9 mouse cellular contexts compared by ENCODE assay signal in the genomic region with DNA sequence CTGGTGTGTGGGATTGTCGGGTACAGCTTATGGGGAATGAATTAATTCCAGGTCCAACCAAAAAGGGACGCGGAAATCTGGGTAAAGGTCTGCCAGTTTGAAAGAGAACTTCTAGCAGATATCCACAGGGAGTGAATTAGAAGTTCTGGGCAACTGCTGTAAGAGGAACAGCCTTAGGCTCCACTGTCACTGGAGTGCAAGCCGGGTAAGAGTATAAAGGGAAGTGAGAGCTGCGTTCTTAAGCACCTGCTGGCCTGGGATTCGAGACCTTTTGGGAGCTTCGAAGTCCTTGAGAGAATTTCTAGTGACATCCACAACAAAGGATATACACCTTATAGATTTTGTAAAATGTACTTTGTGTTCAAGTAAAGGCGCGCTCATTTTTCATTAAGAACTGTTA. TPM values are rescaled to one million over a fixed set of nuclear protein-coding genes. Genes with fewer than 3 reads are reported as not detected.
DNase-seq lines count a peak whose midpoint lies in the region; ATAC-seq and TF ChIP-seq lines count a peak whose summit lies in the region.
"Had no signal": no experiment of that assay in that cellular context is flagged by ENCODE, and none has a peak within 500 bp of the region (broad histone marks: within the 10 kb centered on the region; RNA-seq: fewer than 3 reads in every experiment).

No protein-coding gene starts in this region.

- no peak for TF ChIP-seq CTCF in cortical plate, adult 2 months (IDR thresholded peaks at IDR 0.05; ENCODE audit: extremely low read depth, insufficient read depth, low read length)

- no peak for DNase-seq in heart, adult 11 months
- DNase-seq in hindbrain, embryonic 14.5 days (ENCODE audit: low spot score) = no peak
- DNase-seq in left cerebral cortex, postnatal 4 days = no peak
- DNase-seq in left cerebral cortex, postnatal 36 days (ENCODE audit: low spot score in 2 of 2) = no peak

- peak overlapping the region; percentile 53 for H3K4me3 ChIP-seq in heart, embryonic 11.5 days (ENCODE audit: low read depth, low read length)
- peak overlapping the region; percentile 33; the same call in 1 of the 2 replicates for H3K4me3 ChIP-seq in cortical plate, adult 2 months (ENCODE audit: insufficient read depth, low read length)
- peak overlapping the region; percentile 37 for H3K4me3 ChIP-seq in hindbrain, embryonic 14.5 days (replicated peaks; ENCODE audit: low read length)
- H3K4me3 ChIP-seq in midbrain, embryonic 12.5 days = peak overlapping the region; percentile 51

- intact Hi-C loops in left cerebral cortex, postnatal 4 days (cut with DNase I) = loop anchor here (10.0 kb wide), 1 partner anchor 247 kb away; no protein-coding TSS in a partner anchor
- intact Hi-C loops in left cerebral cortex, postnatal 36 days (cut with DNase I) = loop anchor here (2.0 to 5.0 kb wide), 2 partner anchors 230 to 251 kb away; no protein-coding TSS in a partner anchor

- no peaks in the 10 kb centered on the region for H3K27me3 ChIP-seq in heart, embryonic 11.5 days (ENCODE audit: control insufficient read depth, insufficient read depth, low read length)
- peaks cover 25% of the 10 kb centered on the region for H3K27me3 ChIP-seq in hindbrain, embryonic 14.5 days (ENCODE audit: control insufficient read depth, insufficient read depth, low read length)
- peaks cover 27% of the 10 kb centered on the region for H3K27me3 ChIP-seq in midbrain, embryonic 12.5 days

- TF ChIP-seq POLR2A in cortical plate, adult 2 months (IDR thresholded peaks at IDR 0.05; ENCODE audit: extremely low read depth, insufficient read depth, low read length) = no peak

- no peak overlapping the region for H3K27ac ChIP-seq in heart, embryonic 11.5 days (ENCODE audit: low read depth, low read length)
- H3K27ac ChIP-seq in cortical plate, adult 2 months (ENCODE audit: insufficient read depth, low read length) = no peak overlapping the region
- no peak overlapping the region for H3K27ac ChIP-seq in hindbrain, embryonic 14.5 days
- H3K27ac ChIP-seq in midbrain, embryonic 12.5 days (replicated peaks) = no peak overlapping the region

- H3K36me3 ChIP-seq in heart, embryonic 11.5 days (ENCODE audit: control insufficient read depth, insufficient read depth, low read length) = no peaks in the 10 kb centered on the region
- H3K36me3 ChIP-seq in hindbrain, embryonic 14.5 days (replicated peaks; ENCODE audit: control insufficient read depth, insufficient read depth) = no peaks in the 10 kb centered on the region
- no peaks in the 10 kb centered on the region for H3K36me3 ChIP-seq in midbrain, embryonic 12.5 days

- H3K9me3 ChIP-seq in heart, embryonic 11.5 days (replicated peaks; ENCODE audit: control insufficient read depth, low read length) = no peaks in the 10 kb centered on the region
- H3K9me3 ChIP-seq in hindbrain, embryonic 14.5 days (ENCODE audit: control insufficient read depth, low read length) = no peaks in the 10 kb centered on the region
- no peaks in the 10 kb centered on the region for H3K9me3 ChIP-seq in midbrain, embryonic 12.5 days

- peak overlapping the region; percentile 90 for H3K4me2 ChIP-seq in heart, embryonic 11.5 days
- H3K4me2 ChIP-seq in hindbrain, embryonic 14.5 days (replicated peaks) = peak overlapping the region; percentile 64
- peak overlapping the region; percentile 90 for H3K4me2 ChIP-seq in midbrain, embryonic 12.5 days (replicated peaks)

- WGBS in heart, embryonic 11.5 days (ENCODE audit: insufficient replicate concordance) = 51% methylated on average over 9 of the region's 9 CpGs
- 48% methylated on average over 9 of the region's 9 CpGs for WGBS in hindbrain, embryonic 14.5 days
- 41% methylated on average over 9 of the region's 9 CpGs for WGBS in midbrain, embryonic 12.5 days

- no peak for ATAC-seq in heart, embryonic 11.5 days (replicated peaks; ENCODE audit: insufficient number of reproducible peaks, low FRiP score, low TSS enrichment)
- no peak for ATAC-seq in hindbrain, embryonic 14.5 days (ENCODE audit: low FRiP score)
- no peak for ATAC-seq in midbrain, embryonic 12.5 days (ENCODE audit: low FRiP score, low read depth)
- no peak for ATAC-seq in CD4-positive, CD25-positive, alpha-beta regulatory T cell, adult 4 months

- peak overlapping the region; percentile 70; the same call in 1 of the 2 replicates for H3K9ac ChIP-seq in heart, embryonic 11.5 days (ENCODE audit: low read depth, low read length)
- no peak overlapping the region for H3K9ac ChIP-seq in hindbrain, embryonic 14.5 days
- H3K9ac ChIP-seq in midbrain, embryonic 12.5 days (replicated peaks) = no peak overlapping the region

- no peaks in the 10 kb centered on the region for H3K4me1 ChIP-seq in heart, embryonic 11.5 days (ENCODE audit: control insufficient read depth, insufficient read depth, low read length)
- H3K4me1 ChIP-seq in cortical plate, adult 2 months (ENCODE audit: control insufficient read depth, insufficient read depth, low read length) = no peaks in the 10 kb centered on the region
- 0 out of 2 replicates have a peak, but pooled peaks cover 4% of the 10 kb centered on the region for H3K4me1 ChIP-seq in hindbrain, embryonic 14.5 days (replicated peaks; ENCODE audit: control insufficient read depth, insufficient read depth, low read length)
- peaks cover 13% of the 10 kb centered on the region; the same call in 1 of the 2 replicates for H3K4me1 ChIP-seq in midbrain, embryonic 12.5 days

RNA-seq across cellular contexts. Expression of a gene that starts 0.3 kb away (rescaled TPM):
- polyA plus RNA-seq in heart, embryonic 11.5 days (2014; fragmentation: Nextera tagmentation; extraction: Ambion mirVana) = 0.80 and 1.1 TPM in 2 replicates
- 0.51 and 0.69 TPM in 2 replicates for polyA plus RNA-seq in cortical plate, adult 2 months (2012; rRNA removed)
- 0.82 and 0.87 TPM in 2 replicates for polyA plus RNA-seq in hindbrain, embryonic 14.5 days (2014; fragmentation: Nextera tagmentation; extraction: Ambion mirVana)
- 0.35 and 1.5 TPM in 2 replicates for polyA plus RNA-seq in midbrain, embryonic 12.5 days (2016; fragmentation: Nextera tagmentation; extraction: Ambion mirVana)
- not detected for polyA plus RNA-seq in CD4-positive, CD25-positive, alpha-beta regulatory T cell, adult 4 months (2017; shearing (Covaris generic))
- total RNA-seq in left cerebral cortex, postnatal 4 days (2021) = 1 to 10 TPM; 1.3 to 1.8 TPM
- total RNA-seq in left cerebral cortex, postnatal 36 days (2021) = 1 to 10 TPM in 1 of 2 experiments, under 1 TPM in 1; 0.69 to 1.5 TPM
- total RNA-seq: neutrophil, adult 5-6 weeks had no signal
